Mouse (Mus musculus): ENCODE measurements around the gene Olfr692.

DNA sequence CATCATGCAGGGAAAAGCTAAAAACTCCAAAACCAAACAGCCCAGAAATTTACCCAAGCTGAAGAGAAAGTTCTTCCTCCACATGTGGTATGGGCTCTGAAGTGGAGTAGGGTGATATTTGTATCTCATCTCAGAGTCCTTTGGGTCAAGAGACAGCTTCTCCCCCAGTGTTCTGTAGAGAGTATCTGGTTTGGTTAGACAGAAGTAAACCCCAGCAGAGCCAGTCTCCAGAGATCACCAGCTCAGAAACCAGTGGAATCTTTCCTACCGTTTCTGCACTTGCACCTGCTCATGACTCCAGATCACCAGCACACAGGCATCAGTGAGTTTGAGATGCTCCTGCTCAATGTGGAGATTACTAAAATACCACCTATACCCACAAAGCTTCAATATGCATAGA is 34.0 kb upstream of the Olfr692 start, which contains the start of gene Olfr690:
- TF ChIP-seq CTCF (IDR thresholded peaks at IDR 0.05; ENCODE audit: control insufficient read depth, insufficient read depth, insufficient replicate concordance, low read depth, low read length) = no peak
- TF ChIP-seq POLR2A (IDR thresholded peaks at IDR 0.05; ENCODE audit: control insufficient read depth, low read depth, low read length) = no peak

Measured in testis, adult 2 months (tissue).